Mouse (Mus musculus): Measurements from ENCODE around the gene Nek8. TPM values are rescaled to one million over a fixed set of nuclear protein-coding genes. Genes with fewer than 3 reads are reported as not detected.

The Nek8 gene
- total and polyA plus RNA-seq, 3 experiments, result 7.1 to 8.3 (median 7.4) TPM

DNA sequence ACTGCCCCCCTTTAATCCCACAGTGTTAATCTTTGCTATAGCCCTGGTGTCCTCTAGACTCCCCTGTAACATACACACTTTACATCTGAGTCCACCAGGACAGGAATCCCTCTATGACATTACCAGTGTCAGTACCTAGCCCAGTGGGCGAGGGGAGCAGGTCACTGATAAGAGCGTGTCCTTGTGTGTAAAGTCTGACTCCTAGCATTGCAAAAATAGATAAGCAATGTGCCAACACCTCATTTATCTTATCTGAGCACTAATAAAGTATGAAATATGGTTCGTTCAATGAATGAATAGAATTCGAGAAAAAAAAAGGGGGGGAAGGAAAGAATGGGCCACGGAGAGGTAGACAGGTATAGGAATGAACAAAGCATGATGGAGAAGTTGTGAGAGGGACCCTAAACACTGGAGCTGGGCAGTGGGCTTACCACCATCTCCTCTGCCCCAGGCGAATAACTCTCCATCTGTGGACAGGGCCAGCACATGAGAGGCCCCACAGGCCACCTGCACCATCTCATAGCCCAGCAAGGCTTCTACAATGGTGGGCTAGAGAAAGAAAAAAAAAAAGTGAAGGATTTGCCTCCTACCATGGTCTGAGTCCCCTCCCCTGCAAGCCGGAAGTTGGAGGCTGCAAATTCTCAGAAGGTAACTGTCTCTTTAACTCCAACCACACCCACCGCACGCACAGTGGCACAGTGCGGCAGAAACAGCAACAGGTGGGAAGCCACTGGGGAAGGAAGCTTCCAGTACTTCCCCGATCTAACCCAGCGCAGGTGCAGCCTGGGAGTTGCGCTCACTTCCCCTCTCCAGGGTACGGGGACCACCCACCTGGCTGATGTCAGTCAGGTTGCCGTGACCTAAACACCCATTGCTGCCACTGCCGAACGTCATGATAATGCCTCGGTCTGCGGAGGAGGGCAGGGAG is 7.7 kb downstream of the Nek8 start (continued):
- TF ChIP-seq MAFK (IDR thresholded peaks at IDR 0.05; ENCODE audit: insufficient replicate concordance, low read length), result no peak
- peak; percentile 64 for TF ChIP-seq MEF2A (IDR thresholded peaks at IDR 0.05; ENCODE audit: borderline replicate concordance, low read depth, low read length)
- no peak; the same call in 1 of the 2 replicates for TF ChIP-seq SMC3 (IDR thresholded peaks at IDR 0.05; ENCODE audit: low read depth, low read length)
- 0 out of 2 replicates have a peak, but pooled peaks have one; percentile 38 for TF ChIP-seq KAT2A (IDR thresholded peaks at IDR 0.05; ENCODE audit: insufficient replicate concordance, low read length)
- TF ChIP-seq IRF4 (IDR thresholded peaks at IDR 0.05; ENCODE audit: low read depth, low read length), result peak; percentile 74
- peak; percentile 92 for TF ChIP-seq BHLHE40 (IDR thresholded peaks at IDR 0.05; ENCODE audit: low read depth, low read length)
- peak; percentile 62 for TF ChIP-seq HCFC1 (IDR thresholded peaks at IDR 0.05; ENCODE audit: low read depth, low read length)
- peak; percentile 89 for TF ChIP-seq TCF12 (IDR thresholded peaks at IDR 0.05; ENCODE audit: low read depth, low read length)
- TF ChIP-seq NELFE (IDR thresholded peaks at IDR 0.05; ENCODE audit: low read depth, low read length), result 0 out of 2 replicates have a peak, but pooled peaks have one; percentile 42
- TF ChIP-seq TBP (conservative IDR thresholded peaks at IDR 0.05; ENCODE audit: low read depth, low read length), result no peak
- peak; percentile 60; the same call in 1 of the 2 replicates for TF ChIP-seq NRF1 (IDR thresholded peaks at IDR 0.05; ENCODE audit: low read depth, low read length)
- peak; percentile 90 for TF ChIP-seq SIN3A (IDR thresholded peaks at IDR 0.05; ENCODE audit: low read length)
- no peak for TF ChIP-seq POLR2AphosphoS2 (IDR thresholded peaks at IDR 0.05; ENCODE audit: low read depth, low read length)
- no peak for TF ChIP-seq GABPA (IDR thresholded peaks at IDR 0.05; ENCODE audit: insufficient replicate concordance, low read depth, low read length)
- TF ChIP-seq CHD2 (IDR thresholded peaks at IDR 0.05; ENCODE audit: low read length), result no peak; the same call in 1 of the 2 replicates
- TF ChIP-seq ZNF384 (IDR thresholded peaks at IDR 0.05; ENCODE audit: low read depth, low read length), result peak; percentile 53
- TF ChIP-seq ZKSCAN1 (IDR thresholded peaks at IDR 0.05; ENCODE audit: borderline replicate concordance, low read depth, low read length), result no peak
- TF ChIP-seq MAZ (IDR thresholded peaks at IDR 0.05; ENCODE audit: low read depth, low read length), result peak; percentile 46; the same call in 1 of the 2 replicates
- no peak for TF ChIP-seq UBTF (IDR thresholded peaks at IDR 0.05; ENCODE audit: low read depth, low read length)
- peak; percentile 79 for TF ChIP-seq MAX (IDR thresholded peaks at IDR 0.05; ENCODE audit: low read length)
- no peak for TF ChIP-seq ZMIZ1 (IDR thresholded peaks at IDR 0.05; ENCODE audit: low read depth, low read length)
- TF ChIP-seq JUND (conservative IDR thresholded peaks at IDR 0.05; ENCODE audit: low read depth, low read length), result no peak
- no peak; the same call in 1 of the 2 replicates for TF ChIP-seq RAD21 (IDR thresholded peaks at IDR 0.05; ENCODE audit: low read depth, low read length)

All from CH12.LX (cell line).